Comparison of ENCODE assay signal across 20 mouse cellular contexts in the genomic region with DNA sequence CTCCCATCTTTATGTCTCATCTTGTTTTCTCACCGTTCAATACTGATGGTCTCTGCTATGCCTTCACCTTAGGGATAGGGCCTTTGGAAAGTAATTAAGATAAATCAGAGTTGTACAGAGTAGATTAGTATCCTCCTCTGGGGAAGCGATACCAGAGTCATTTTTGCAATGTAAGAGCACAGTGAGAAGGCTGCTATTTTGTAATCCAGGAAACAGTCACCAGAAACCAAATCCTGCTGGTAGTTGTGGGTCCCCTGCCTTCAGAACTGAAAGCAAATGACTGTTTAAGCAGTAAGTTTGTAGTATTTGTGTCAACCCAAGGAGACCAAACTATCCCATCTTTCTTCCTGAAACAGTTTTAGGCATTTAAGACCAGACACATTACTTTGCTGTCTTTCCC.
"Had no signal": no experiment of that assay in that cellular context is flagged by ENCODE, and none has a peak within 500 bp of the region (broad histone marks: within the 10 kb centered on the region; RNA-seq: fewer than 3 reads in every experiment).

No protein-coding gene starts in this region.

- DNase-seq: liver, embryonic 13.5 days; liver, postnatal 0 days; lung, adult 2 months; lung, postnatal 14 days; lung, postnatal 36 days; midbrain, embryonic 14.5 days; right cerebral cortex, postnatal 14 days; thymus, adult 2 months; thymus, postnatal 25 days; thymus, postnatal 4 days had no signal

- H3K4me3 ChIP-seq: liver, embryonic 13.5 days; liver, embryonic 15.5 days; lung, embryonic 15.5 days; megakaryocyte, embryonic 14.5 days; midbrain, embryonic 12.5 days; neural tube, embryonic 12.5 days; stomach, embryonic 15.5 days had no signal

- H3K9me3 ChIP-seq: liver, embryonic 13.5 days; liver, embryonic 15.5 days; lung, embryonic 15.5 days; megakaryocyte, embryonic 14.5 days; midbrain, embryonic 12.5 days; neural tube, embryonic 12.5 days; stomach, embryonic 15.5 days had no signal

- H3K36me3 ChIP-seq: stomach, embryonic 15.5 days had no signal

- H3K4me1 ChIP-seq: liver, embryonic 15.5 days; lung, embryonic 15.5 days; midbrain, embryonic 12.5 days; neural tube, embryonic 12.5 days; stomach, embryonic 15.5 days had no signal

- ATAC-seq: liver, postnatal 0 days; lung, postnatal 0 days; midbrain, embryonic 16.5 days had no signal

- H3K27ac ChIP-seq: liver, embryonic 13.5 days; liver, embryonic 15.5 days; lung, embryonic 15.5 days; macrophage; midbrain, embryonic 12.5 days; neural tube, embryonic 12.5 days; stomach, embryonic 15.5 days; stomach, postnatal 0 days had no signal

- H3K4me2 ChIP-seq: liver, embryonic 13.5 days; liver, embryonic 15.5 days; lung, embryonic 15.5 days; midbrain, embryonic 12.5 days; neural tube, embryonic 12.5 days; stomach, embryonic 15.5 days had no signal

- H3K27me3 ChIP-seq: liver, embryonic 13.5 days; liver, embryonic 15.5 days; lung, embryonic 15.5 days; megakaryocyte, embryonic 14.5 days; midbrain, embryonic 12.5 days; neural tube, embryonic 12.5 days; stomach, embryonic 15.5 days had no signal

- H3K9ac ChIP-seq: liver, embryonic 13.5 days; liver, embryonic 15.5 days; liver, postnatal 0 days; lung, embryonic 15.5 days; midbrain, embryonic 12.5 days; neural tube, embryonic 12.5 days; stomach, embryonic 15.5 days had no signal
